Mouse (Mus musculus) gonadal fat pad, adult 2 months (tissue): ENCODE results near the gene Gucy1b1. TPM values are rescaled to one million over a fixed set of nuclear protein-coding genes. Genes with fewer than 3 reads are reported as not detected.

Experiments
- DNase-seq: peaks from one replicate; pipeline ENCODE4 v3.0.0-alpha.2; 2012; ENCODE audit warnings: low read depth
- polyA plus RNA-seq: library from polyadenylated mRNA; depleted of rRNA; stranded (reverse); fragments of >200 nt; gene quantifications from 2 replicates; pipeline ENCODE4 v1.2.3, GENCODE M21; 2012; rRNA removed

Gucy1b1 gene
- polyA plus RNA-seq: 4.8 and 6.1 TPM in 2 replicates

DNA sequence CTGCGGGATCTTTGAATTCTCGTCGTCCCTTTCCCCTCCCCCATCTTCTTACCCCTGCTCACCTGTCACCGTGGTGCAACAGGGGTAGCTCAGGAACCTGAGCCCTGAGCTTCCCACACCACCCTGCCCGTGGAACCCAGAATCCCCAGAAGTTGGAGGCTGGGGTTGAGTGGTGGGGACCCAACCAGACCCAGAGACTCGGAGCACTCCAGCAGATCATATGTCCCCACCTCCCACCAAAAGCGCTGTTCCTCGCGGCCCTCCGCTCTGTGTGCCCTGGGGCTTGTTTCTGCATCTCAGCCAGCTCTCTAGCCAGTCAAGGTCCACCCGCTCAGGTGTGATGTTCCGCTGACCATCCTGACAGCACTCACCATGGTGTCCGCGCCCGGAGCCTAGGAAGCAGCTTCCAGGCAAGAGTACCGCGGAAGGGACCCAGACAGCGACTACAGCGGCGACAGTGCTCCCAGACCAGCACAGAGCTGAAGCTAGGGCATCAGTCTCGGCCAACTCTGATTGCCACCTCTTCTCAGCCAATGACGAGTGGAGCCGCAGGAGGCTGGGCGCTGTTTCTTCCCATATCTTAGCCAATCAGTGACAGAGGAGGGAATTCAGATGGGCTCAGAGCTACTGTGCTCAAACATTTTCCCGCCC lies at the start of gene Gucy1b1:
TSS of gene Gucy1b1 (minus strand) at position 489 of the 651 bp plus-strand sequence.
- DNase-seq: no peak

- peak; percentile 22 for DNase-seq
Measured at GRCm38 (mm10) chr3:82118916-82119315, 44.4 kb upstream of the Gucy1b1 start.

GRCm38 (mm10) chr3:82112439-82112838 lies 38.0 kb upstream of the Gucy1b1 start:
- DNase-seq: no peak

DNA sequence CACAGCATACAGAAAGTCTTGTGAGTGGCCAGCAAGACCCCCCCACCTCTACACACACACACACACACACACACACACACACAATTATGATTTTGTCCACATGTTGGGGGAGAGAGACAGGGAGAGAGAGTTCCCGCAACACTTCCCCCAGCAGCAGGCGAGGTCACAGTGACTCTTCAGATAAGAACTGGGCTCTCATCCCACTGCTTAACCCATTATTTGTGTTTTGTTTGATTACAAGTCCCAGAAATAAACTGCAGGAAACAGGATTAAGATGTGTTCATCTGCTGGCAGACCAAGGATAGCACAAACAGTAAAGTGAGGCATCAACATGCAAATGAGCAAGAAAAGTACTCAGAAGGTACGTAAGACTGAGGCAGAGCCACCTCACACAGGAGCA lies 37.5 kb upstream of the Gucy1b1 start:
- DNase-seq: no peak

GRCm38 (mm10) chr3:82108951-82109350 lies 34.5 kb upstream of the Gucy1b1 start:
- no peak for DNase-seq

DNA sequence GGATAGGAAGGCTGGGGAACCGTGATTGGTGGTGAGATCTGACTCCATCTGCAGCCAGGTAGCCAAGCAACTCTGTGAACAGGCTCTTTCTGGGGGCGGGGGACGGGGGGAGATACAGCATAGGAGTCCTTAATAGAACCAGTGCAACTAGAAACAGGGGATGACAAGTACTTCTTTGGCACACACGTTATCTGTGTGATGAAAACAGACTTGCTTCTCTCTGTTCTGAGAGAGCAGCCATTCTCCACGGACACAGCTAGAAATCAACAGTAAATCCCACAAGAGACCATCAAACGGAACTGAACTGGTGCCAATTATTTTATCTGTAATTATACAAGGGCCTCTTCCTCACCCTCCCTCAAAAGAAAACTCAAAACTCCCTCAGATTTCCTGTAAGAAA lies 29.7 kb upstream of the Gucy1b1 start:
- DNase-seq: no peak

GRCm38 (mm10) chr3:82099127-82099526 lies 24.6 kb upstream of the Gucy1b1 start:
- no peak for DNase-seq

DNA sequence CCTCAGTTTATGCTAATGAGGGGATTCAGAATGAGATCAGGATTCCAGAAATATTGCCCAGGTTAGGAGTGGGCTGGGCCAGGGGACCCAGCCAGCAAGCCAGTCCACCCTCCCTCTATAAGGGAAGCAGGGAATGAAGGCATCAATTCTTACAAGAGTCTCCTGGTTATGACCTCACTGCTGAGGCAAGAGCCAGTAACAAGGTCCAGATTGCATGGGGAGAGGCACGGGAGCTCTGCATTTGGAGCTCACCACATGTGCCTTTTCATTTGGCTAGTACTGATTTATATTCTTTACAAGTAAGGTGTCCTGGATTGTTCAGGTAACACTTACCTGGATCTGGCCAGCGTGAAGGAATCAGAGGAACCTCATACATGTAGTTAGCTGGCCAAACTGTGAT lies 22.3 kb upstream of the Gucy1b1 start:
- no peak for DNase-seq

GRCm38 (mm10) chr3:82073741-82074181 lies 728 bp downstream of the Gucy1b1 start:
- no peak for DNase-seq

DNA sequence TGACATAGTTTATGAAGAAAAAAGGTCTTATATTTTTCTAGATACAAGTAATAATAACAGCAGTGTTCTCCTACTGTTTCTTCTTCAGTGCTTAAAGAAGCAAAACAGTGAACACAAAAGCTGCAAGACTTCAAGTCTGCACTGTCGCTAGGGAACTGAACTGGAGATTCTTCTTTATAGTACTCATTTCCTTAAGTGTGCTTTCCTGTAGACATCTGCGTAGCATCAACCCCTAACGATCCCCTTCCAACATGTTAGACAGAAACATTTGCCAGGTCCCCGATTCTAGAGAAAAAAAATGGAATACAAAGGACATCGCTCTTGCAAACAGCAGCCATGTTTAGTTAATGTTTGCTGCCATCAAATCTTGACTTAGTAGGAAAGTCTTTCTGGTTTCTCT lies 6.7 kb downstream of the Gucy1b1 start:
- no peak for DNase-seq

GRCm38 (mm10) chr3:82061402-82062180 lies 12.9 kb downstream of the Gucy1b1 start:
- DNase-seq: no peak

GRCm38 (mm10) chr3:82057201-82057600 lies 17.3 kb downstream of the Gucy1b1 start:
- DNase-seq: no peak

DNA sequence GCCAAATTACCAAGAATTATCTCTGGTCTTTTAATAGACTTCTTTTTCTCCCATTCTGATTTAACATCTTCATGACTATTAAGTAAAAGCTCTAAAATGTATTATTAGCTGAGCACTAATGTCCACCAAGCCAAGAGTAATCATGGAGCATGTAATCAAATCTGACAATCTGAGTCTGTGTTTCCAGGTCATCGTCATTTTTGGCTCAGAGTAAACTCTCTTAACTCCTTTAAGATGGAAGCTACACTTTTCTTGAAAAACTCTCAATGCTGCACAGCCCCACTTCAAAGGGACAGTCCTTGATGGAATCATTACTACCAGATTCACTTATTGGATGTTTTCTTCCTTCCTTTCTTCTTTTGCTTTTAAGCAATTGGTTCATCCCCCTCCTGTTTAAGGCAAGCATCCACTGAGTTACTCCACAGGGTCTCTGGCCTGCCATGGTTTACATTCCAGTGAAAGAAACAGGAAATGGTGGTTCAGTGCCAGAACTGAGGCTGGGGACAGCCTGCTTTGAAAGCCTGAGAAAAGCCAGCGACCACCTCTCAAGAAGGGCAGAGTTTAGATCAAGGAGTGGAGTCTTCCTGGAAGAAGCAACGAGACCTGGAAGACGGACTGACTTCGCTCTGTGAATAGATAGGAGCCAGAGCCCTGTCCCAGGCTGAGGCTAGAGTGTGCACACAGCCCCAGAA lies 20.1 kb downstream of the Gucy1b1 start:
- no peak for DNase-seq

- DNase-seq: no peak
Measured at GRCm38 (mm10) chr3:82052029-82052428, 22.5 kb downstream of the Gucy1b1 start.

GRCm38 (mm10) chr3:82051468-82051867 lies 23.0 kb downstream of the Gucy1b1 start:
- DNase-seq: no peak

GRCm38 (mm10) chr3:82048681-82049080 lies 25.8 kb downstream of the Gucy1b1 start:
- no peak for DNase-seq

DNA sequence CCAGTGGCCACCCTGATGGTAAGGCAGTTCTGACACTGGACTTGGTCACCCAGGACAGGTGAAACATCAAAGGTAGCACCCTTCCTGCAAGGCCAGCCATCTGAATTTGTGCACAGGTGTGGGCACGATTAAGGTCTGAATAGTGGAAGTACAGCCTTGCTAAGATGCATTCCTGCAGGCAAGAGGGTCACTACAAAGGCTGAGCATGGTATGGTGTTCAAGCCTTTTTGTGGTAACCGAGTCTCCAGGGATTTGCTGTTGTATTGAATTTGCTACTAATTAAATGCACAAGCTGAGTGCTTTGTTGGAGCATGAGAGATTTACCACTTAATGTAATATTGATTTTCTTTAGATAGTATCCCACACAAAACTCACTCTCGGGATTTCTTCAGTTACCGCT lies 26.4 kb downstream of the Gucy1b1 start:
- DNase-seq: no peak

- DNase-seq: no peak
Measured at GRCm38 (mm10) chr3:82047100-82047753, 27.3 kb downstream of the Gucy1b1 start.

DNA sequence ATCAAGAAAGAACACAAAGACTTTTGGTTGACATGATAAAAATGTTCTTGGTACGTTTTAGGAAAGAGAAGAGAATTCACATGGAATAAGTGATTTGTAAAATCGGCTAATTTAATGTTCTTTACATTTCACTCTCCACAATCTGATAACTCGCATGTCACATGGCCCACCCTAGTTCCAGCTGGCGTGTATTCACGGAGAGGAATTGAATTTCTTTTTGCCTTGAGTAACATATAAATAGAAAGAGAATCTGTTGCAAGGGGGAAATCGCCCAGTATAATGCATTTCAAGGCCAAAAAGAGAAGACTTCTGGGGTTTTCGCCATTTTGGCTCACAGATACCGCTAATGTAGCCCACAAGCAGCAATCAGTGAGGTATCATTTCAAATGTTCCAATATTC lies 28.4 kb downstream of the Gucy1b1 start:
- DNase-seq: no peak

DNA sequence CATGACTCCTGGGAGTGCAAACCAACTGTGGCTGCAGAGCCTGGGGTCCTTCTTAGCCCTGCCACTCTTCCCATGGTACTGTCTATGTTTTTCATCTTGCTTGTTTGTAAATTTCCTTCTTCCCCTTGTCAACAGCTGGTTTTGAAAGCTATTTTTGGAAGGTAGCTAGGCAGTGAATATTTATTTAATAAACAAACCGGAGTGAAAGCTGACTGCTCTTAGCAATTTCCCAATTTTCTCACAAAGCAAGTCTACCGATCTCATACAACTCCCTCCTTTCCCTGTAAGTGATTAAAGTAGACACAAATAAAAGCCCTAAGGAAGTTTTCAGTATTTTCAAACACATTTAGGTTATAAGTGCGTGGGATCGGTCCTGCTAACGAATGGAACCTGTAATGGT lies 29.6 kb downstream of the Gucy1b1 start:
- DNase-seq: no peak

DNA sequence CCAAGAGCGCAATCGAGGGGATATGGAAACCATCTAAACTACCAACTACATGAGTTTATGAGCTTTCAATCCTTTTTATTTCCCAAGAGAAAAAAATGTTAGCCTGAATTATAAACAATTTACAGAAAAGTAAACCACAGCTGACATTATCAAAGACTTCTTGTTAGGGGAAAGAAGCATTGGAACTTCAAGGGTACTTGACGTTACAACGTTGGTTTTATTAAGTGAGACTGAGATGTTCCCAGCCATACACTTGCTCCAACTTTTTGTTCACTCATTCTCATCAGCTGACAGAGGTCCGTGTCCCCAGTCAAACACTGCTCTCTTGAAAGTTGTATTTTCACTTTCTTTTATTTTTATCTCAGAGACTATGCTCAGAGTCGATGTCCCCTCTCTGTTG lies 30.8 kb downstream of the Gucy1b1 start:
- DNase-seq: no peak
